Mouse (Mus musculus) right cerebral cortex, adult 18-20 months (tissue): ENCODE measurements around the gene Nudc.
"Not testable (repeated sequence)": the region's sequence is repeated elsewhere in the genome, so short reads cannot be mapped to it uniquely, and the experiment has no call there.

Source experiments
- DNase-seq: peaks from one replicate; pipeline ENCODE4 v3.0.0; 2022; ENCODE audit warnings: mixed read lengths

The Nudc gene

DNA sequence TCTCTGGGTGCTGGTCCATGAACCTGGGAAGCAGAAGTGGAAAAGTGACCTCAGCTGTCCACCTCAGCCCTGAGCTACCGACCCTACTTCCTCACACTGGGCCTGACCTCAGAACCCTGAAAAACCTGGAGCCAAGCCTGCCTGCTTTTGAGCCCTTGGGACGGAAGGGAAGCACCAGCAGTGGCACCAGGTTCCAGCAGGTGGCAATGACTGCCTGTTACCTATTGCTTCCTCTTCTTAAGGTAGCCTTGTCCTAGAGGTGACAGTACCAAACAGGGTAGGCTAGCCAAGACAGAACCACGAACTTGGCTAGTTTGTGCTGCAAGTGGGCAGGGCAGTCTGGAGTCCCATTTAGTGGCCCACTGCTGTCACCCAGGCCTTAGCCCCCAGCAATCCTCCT lies 13.0 kb downstream of the Nudc start:
- DNase-seq, result no peak

DNA sequence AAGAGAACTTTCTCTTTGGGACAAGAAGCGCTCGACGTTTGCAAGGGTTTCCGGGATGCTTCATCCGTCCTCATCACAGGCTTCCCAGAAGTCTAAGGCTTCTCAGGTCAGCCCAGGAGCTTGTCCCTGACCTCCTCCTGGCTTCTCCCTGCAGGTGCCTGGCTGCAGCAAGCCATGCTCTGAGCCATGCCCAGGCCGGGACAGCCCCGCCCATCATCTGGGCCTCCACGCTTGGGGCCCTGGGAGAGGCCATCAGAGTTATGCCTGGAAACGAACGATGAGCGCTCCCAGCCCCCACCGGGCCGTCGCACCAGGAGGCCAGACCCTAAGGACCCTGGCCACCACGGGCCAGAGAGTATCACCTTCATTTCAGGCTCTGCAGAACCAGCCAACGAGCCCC lies 18.0 kb downstream of the Nudc start:
- DNase-seq, result no peak

DNA sequence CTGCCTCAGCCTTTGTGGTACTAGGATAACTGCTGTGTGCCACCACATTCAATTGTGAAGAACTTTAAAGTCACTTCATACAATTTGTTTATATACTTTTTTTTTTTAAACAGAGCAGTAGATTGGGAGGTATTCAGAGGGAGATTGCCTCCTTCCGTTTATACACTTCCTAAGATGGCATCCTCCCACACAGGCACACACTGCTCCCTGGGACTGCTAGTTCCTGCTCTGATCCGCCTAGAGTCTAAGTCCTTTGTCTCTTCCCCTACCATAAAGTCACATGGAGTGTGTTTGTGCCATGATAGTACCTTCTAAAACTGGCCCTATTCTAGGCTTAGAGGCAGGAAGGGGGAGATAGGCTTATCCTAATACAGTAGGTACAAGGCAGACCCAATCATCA lies 24.3 kb downstream of the Nudc start:
- DNase-seq, result peak; percentile 28

DNA sequence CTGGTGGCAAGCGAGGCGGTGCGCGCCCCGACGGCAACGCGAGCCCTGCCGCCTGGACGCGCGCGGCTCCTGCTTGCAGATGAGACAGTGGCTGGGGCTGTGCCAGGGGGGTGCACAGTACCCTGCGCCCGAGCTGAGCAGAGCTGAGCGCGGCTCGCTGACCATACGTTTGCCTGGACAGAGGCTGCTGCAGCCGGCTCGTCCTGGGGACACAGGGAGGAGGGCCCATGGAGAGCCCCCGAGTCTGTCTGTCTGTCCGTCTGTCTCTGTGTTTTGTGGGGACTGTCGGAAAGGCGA lies 26.5 kb downstream of the Nudc start:
- DNase-seq, result no peak

DNA sequence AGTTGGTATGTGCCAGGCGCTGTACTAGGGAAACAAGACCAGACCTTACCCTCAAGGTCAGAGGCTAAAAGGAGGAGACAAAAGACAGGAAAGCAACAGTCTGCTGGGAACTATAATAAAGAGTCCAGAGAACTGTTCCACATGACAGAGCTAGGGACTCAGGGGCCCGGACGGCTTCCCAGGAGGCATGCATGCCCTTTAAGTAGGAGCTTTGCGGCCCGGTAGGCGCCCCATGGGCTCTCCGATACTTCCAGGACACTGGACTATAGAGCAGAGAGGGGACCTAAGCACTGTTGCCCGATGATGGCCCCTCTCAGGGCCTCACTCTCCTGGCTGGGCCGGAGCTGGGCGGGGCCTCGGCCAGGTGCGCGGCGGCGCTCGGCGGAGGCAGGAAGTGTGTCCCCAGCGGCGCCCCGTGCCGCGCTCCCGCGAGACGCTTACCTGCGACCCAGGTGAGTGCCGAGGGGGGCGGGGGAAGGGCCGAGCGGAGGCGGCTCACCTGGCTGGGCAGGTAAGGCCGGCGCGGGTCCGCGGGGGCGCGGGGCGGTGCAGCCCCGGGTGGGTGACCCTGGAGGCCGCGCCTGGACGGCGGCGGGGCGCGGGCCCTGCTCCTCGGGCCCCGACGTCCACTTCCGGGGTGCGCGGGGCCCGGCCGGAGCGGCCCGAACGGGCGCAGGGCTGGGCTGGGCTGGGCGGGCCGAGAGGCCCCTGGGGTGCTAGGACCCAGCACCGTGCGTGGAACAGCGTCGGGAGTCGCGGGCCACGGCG lies 27.0 kb downstream of the Nudc start, which contains the start of gene Kdf1:
Gene Kdf1, plus strand, starts transcription at position 363 of the 768 bp plus-strand sequence.
- no peak for DNase-seq

DNA sequence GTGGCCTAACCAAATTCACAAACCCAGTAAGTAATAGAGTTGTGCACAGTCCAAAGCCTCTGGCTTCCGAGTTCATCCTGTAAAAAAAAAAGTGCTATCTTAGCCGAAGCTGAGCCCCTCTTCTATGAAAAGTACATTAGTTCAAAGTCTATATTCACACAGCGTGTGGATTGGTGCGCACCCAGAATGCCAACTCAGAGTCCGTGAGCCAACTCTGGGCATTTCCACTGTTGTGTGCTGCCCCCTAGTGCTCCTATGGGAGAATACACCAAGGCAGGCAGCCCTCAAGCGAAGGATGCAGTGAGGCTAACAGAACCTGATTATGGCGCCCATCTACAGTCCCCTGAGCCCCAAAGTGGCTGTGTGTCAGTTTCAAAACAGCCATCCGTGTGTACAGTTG lies 32.8 kb downstream of the Nudc start:
- peak; percentile 78 for DNase-seq

DNA sequence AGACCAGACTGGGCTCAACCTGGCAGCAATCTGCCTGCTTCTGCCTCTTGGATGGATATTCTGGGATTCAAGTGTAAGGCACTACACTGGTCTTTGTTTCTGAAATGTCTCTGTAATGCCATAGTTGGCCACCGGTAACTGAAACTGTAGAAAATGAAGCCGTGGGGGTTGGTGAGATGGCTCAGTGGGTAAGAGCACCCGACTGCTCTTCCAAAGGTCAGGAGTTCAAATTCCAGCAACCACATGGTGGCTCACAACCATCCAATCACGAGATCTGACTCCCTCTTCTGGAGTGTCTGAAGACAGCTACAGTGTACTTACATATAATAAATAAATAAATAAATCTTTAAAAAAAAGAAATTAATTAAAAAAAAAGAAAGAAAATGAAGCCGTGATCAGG lies 33.3 kb downstream of the Nudc start:
- not testable (repeated sequence) for DNase-seq

DNA sequence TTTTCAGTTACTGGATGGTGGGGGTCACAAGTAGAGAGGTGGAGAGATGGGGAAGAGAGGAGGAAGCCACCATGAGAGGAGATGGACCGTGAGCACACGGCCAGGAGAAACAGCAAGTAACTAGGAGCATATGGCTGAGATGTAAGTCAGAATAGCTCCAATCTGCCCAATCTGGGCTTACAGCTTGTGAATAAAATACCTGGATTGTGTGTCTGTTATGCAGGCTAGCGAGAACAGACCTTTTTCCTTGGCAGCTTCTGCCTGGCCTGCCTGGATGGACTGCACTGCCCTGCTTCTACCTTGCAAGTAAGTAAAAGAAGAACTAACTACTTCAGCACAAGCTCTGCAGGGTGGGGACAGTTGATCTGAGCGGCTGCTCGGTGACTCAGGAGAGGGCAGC lies 34.7 kb downstream of the Nudc start:
- DNase-seq, result no peak

DNA sequence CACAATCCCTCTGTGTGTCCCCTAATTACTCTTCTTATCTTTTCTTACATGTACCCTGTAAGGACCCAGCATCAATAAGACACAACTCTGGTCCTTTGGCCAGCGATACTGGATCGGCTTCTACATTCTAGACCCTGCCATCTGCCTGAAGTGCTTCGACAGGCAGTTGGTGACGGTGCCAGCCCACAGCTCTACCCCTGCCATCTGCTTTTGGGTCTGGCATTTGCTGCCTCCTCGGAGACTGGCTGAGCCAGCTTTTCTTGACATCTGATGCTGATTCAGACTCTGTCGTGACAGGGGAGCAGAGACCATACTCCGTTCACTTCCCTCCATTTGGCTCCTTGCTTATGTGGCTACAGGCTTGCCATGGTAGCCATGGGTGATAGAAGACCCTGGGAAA lies 36.8 kb downstream of the Nudc start:
- peak; percentile 59 for DNase-seq

DNA sequence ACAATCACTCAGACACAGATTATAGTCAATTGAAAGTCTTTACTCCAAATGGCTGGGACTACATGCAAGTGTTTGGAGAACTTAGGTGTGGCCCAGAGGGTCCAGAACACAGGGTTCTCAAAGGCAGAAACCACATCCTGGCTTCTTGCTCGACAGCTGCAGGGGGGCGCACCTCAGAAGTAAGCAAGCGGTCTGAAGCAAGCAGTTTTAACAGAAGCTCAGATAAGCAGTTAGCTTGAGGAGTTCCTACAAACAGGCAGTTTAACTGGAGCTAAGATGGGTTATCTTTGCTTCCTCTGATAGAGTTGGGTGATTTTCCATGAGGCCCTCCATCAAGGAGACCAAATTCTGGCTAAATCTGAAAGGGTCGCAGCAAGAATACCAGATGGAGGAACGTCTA lies 39.2 kb downstream of the Nudc start:
- no peak for DNase-seq

DNA sequence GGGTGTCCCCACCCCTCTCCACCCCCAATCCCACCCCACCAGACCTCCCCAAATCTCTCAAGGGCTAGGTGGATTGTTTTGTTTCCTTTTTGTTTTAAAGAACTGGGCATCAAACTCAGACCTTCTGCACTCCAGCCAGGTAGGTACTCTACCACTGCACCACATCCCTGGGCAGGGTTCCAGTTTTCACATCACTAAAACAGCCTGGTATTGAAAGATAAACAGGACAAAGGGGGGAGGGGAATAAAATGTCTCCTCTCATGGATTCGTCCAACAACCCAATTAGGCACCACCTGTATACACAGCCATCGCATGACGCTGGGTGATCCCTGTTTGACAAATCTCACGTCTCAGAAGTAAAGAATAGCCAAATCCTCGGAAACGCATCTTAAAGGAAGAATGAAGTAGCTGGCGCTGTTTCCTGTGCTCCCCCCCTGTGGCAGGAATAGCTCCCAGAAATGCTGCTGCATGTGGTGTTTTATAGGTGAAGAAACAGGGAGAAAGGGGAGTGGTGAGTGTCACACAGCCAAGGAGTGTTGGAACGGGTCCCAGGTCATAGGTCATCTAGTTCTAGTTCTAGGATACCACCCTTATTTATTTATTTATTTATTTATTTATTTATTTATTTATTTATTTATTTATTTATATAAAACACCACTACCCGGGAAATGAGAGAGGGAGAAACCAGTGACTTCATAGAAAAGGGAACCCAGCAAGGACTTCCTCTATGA lies 40.9 kb downstream of the Nudc start:
- no peak for DNase-seq

DNA sequence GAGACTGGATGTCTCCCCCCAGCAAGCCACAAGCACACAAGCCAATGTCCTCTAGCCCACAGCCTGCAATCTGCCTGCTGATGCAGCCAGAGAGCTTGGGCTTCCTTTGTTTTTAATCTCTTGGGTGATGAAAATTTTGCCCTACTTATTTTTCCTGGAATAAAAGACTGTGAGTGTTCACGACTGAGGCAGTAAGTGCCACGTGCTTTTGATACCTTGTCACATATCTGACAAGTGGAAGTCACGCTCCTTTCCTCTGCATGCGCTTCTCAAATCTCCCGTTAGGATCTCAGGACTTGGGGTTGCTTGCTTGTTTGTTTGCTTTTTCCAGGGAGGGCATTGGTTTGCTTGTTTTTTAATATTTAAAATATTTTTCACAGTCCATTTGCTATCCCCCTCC lies 41.5 kb downstream of the Nudc start:
- no peak for DNase-seq

DNA sequence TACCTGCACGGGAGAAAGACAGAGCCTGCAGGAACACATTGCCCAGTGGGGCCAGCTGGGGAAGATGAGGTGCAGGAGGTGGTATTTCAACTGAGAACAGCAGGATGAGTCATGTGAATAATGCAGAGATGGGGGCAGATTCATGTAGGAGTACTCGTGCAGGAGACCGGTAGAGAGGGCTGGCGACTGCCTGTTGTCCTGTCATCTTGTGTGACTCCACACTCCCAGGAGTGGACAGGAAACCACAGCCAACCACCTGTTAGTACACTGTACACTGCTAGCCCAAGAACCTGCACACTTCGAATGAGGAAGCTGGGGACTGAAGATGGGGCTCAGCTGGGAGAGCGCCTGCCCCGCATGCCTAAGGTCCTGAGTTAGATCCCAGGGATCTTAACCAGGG lies 44.3 kb downstream of the Nudc start:
- DNase-seq, result peak; percentile 49

DNA sequence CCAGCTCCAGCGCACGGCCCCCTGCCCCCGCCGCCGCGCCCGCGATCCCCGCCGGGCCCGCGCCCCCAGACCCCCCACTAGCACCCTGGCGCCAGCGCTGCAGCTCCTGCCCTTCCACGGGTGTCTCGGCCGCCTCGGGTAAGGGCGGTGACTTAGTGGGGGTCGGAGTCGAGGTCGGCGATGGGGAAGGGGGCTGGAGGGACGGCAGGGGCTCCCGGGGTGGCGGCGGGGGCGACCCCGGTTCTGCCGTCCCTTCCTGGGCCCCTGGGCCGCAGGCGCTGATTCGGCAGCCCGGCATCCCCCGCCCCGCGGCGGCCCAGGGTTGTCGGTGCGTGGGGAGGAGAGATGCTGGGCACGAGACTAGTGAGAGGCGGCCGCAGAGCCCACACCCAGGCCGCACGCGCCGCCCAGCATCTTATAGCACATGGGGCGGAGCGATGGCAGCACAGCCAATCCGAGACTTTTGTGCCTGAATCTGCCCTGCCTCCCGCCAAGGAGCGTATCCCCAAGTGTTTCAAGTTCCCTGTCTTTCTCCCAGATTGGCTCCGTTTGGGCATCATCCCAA lies 47.6 kb downstream of the Nudc start, which contains the start of gene Trnp1:
Gene Trnp1, minus strand, starts transcription at position 391 of the 565 bp plus-strand sequence.
- DNase-seq, result peak; percentile 93

DNA sequence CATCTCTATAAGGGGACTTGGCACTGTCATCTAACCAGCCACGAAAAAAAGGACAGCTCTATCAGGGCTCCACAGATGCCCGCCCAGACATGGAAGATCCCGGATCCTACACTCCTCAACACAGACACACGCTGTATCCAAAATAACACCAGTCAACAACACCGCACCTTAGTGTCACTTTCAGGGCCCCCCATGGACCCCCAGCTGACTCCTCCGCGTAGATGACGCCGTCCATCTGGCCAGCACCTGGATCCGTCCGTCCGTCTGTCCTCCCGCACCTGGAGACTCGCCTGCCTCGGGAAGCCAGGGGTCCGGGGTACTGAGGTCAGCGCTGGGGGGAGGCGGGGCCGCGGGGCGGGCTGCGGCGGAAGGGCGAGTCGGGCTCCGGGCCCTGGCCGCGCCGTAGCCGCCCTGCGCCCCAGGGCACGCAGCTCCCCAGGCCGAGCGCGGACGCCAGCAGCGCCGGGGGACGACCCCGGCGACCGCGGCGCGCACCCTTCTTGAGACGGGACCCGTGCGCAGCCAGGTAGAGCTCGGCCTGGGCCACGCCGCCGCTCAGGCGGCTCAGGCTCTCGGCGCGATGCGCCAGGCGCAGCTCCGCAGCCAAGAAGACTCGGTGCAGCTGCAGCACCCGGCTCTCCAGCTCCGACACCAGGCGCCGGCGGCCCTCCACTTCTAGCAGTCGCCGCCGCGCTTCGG lies 48.2 kb downstream of the Nudc start:
- DNase-seq, result no peak

DNA sequence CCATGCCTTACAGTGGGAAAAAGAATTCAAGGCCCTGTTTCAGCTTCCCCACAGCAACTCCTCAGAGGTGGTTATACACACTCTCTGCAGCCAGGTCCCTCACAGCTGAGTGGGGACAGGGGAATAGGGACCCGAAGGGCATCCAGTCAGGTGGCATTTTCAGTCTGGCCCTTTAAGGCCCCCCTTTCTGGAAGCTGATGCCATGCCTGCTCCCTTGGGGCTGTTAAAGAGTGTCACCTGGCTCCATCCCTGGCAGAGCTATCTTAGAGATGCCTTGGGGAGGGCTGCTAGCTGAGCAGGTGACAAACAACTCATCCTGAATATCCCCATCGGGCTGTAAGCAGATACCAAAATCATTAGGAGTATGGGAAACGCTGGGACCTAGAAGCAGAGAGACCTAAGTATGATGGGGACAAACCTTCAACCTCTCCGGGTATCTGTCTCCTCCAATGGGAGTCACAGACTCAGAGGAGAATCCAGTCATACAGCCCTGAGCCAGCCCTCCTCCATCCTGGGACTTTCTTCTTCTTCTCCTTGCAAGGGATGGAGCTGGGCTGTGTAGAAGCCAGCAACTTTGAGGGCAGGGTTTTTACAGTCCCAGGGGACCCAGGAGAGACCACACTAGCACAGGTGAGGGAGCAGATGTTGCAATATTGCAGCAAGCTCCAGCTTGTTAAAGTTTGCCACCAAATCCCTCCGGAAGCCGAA lies 48.9 kb downstream of the Nudc start:
- no peak for DNase-seq

DNA sequence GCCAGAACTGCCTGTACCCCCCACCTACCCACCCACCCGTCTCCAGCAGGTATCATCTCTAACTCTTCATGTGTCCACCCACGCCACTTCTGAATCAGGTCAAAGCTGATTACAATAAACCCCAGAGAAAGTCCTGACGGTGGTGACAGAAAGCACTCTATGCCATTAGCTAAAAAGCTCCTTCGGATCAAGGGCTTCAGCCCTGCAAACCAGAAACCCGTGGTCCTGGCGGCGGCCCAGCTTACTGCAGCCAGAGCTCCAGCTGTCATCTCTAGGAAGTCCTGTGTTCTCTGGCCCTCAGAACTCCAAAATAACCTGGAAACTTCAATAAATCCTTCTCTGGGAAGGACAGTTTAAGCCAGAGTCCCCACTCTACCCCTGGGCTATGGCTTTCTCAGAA lies 50.1 kb downstream of the Nudc start:
- DNase-seq, result no peak

DNA sequence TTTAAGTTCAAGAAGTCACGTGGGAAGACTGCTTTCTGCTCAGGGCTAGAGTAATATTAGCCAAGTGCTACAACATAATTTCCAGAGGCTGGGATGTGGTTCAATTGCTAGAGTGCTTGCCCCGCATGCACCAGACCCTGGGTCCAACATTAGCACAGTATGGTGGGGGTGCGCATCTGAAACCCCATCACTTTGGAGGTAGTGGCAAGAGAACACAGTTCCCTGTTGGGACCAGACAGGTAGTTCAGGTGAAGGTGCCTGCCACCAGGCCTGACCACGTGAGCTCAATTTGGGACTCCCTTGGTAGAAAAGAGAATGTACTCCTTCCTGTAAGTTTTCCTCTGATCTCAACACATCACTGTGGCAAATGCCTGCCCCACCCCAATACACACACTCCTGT lies 50.9 kb downstream of the Nudc start:
- DNase-seq, result no peak

DNA sequence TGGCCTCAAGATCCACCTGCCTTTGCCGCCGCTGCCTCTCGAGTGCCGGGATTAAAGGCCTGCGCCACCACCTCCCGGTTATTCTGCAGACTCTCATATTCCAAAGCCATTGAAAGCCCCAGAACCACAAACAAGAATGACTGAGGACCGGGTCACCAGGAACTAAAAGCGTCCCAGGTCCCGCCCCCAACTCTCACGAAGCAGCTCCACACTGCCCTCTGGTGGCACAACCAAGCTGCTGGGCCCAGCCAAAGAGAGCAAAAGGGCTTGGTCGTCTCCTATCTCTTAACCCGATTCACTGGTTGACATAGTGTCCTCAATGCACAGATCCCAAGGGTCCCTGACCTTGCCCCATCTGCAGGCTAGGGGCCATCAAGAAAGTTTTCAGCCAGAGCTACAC lies 51.4 kb downstream of the Nudc start:
- DNase-seq, result peak; percentile 79

DNA sequence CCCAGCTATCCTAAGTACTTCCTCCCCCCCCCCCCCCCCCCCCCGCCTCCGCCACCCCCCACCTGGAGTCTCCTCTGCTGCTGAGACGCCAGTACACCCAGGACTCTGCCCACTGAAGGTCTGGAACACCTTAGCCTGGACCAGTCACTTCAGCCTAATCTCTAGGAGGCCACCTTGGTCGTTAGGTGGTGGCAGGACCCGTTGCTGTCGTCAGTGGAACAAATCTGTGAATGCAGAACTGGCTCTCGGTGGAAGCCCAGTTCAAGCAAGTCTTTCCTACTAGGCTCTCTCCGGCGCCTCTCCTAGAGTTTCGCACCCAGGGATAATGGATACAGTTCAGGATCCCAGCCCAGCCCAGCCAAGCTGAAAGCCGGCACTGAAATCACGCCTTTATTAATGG lies 51.9 kb downstream of the Nudc start:
- no peak for DNase-seq

DNA sequence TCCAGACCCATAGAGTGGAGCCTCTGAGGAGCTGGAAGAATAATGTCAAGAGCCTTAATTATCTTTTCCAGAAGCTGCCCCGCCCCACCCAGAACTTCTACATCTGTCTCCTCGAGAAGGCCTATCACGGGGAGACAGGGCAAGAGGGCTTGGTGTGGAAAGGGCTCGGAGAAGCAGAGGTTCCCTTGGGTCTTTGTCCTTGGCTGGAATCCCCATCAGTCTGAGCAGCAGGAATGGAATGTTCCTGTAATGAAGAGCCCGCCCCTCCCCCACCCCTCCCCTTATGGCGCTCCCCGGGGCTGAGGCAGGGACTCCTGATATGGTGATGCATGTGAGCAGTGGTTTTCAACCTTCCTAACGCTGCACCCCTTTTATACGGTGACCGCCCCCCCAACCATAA lies 54.0 kb downstream of the Nudc start:
- no peak for DNase-seq

DNA sequence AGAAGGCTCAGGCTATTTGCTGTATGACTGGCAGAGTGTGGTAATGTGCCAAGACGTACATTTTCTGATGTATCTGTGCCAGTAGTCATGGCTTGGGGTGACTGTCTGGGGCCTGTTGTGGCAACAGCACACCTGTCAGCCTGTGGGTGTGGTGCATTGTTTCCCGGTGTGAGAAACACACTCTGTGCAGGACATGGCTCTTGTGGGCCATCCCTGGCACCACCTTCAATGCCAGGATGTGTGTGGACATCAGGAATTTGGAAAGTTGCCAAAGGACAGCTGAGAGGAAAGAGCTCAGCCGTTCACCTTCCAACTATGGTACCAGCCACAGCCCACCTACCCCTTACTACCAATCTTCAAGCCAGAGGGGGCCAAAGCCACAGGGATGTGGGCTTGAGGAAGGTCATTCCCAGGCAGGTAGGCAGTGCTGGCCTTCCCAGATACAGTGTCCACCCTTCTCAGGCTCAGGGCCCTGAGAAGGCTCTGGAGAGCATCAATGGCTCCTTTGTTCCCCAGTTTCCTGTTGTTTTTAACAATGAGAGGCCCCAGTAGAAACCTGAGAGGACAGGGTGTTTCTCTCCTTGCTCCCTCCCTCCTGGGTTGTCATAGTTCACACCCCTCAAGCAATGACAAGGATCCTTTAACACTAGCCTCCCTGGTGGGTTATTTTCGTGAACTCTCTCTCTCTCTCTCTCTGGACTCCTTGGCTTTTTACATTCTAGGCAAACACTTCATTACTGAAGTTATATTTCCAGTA lies 56.1 kb downstream of the Nudc start:
- DNase-seq, result no peak
